Mouse (Mus musculus) liver, embryonic 15.5 days (tissue): ENCODE measurements around the gene Plcl2. TPM values are rescaled to one million over a fixed set of nuclear protein-coding genes. Genes with fewer than 3 reads are reported as not detected.

Source experiments
- ATAC-seq: fragments of 200-750 bp; cut with Nextera tagmentation; 2 replicates; pipeline ENCODE4 v1.8.0; 2017; ENCODE audit warnings: moderate number of reproducible peaks, mild to moderate bottlenecking, moderate library complexity; ENCODE audit not compliant: insufficient read depth
- H3K27ac ChIP-seq: fragments of 300-500 bp; sonication (generic); replicated peaks from 2 replicates; pipeline ENCODE4 v1.5.1; 2015; ENCODE audit warnings: mild to moderate bottlenecking, inconsistent platforms
- H3K27me3 ChIP-seq: fragments of 300-500 bp; sonication (generic); 2 replicates; pipeline ENCODE4 v1.6.1; 2015; ENCODE audit warnings: mild to moderate bottlenecking, inconsistent platforms
- H3K36me3 ChIP-seq: fragments of 300-500 bp; sonication (generic); replicated peaks from 2 replicates; pipeline ENCODE4 v1.6.1; 2015; ENCODE audit warnings: moderate library complexity, mild to moderate bottlenecking, inconsistent platforms
- H3K4me1 ChIP-seq: fragments of 300-500 bp; sonication (generic); replicated peaks from 2 replicates; pipeline ENCODE4 v1.6.1; 2015; ENCODE audit warnings: inconsistent platforms
- H3K4me2 ChIP-seq: fragments of 300-500 bp; sonication (generic); 2 replicates; pipeline ENCODE4 v1.6.1; 2015; ENCODE audit warnings: moderate library complexity, mild to moderate bottlenecking, inconsistent platforms
- H3K4me3 ChIP-seq: fragments of 300-500 bp; sonication (generic); replicated peaks from 2 replicates; pipeline ENCODE4 v1.5.1; 2015; ENCODE audit warnings: mild to moderate bottlenecking, inconsistent platforms
- H3K9ac ChIP-seq: fragments of 300-500 bp; sonication (generic); 2 replicates; pipeline ENCODE4 v1.6.1; 2015; ENCODE audit warnings: moderate library complexity, mild to moderate bottlenecking, inconsistent platforms
- H3K9me3 ChIP-seq: fragments of 300-500 bp; sonication (generic); replicated peaks from 2 replicates; pipeline ENCODE4 v1.6.1; 2016; ENCODE audit warnings: inconsistent platforms
- WGBS: fragments of 180-500 bp; shearing (Covaris S2); methylation state at CpG from one replicate; pipeline ENCODE4 v1.1.7; 2015; ENCODE audit warnings: mixed read lengths; ENCODE audit not compliant: insufficient replicate concordance; 5-methylcytosine and 5-hydroxymethylcytosine counted together
- polyA plus RNA-seq: library from polyadenylated mRNA; unstranded; fragments of >200 nt; fragmentation: Nextera tagmentation; extraction: Ambion mirVana; gene quantifications from 2 replicates; pipeline ENCODE4 v1.2.1, GENCODE M21; 2015

Plcl2 gene
- polyA plus RNA-seq, 1 experiment from 2014 or later: 1.6 TPM

DNA sequence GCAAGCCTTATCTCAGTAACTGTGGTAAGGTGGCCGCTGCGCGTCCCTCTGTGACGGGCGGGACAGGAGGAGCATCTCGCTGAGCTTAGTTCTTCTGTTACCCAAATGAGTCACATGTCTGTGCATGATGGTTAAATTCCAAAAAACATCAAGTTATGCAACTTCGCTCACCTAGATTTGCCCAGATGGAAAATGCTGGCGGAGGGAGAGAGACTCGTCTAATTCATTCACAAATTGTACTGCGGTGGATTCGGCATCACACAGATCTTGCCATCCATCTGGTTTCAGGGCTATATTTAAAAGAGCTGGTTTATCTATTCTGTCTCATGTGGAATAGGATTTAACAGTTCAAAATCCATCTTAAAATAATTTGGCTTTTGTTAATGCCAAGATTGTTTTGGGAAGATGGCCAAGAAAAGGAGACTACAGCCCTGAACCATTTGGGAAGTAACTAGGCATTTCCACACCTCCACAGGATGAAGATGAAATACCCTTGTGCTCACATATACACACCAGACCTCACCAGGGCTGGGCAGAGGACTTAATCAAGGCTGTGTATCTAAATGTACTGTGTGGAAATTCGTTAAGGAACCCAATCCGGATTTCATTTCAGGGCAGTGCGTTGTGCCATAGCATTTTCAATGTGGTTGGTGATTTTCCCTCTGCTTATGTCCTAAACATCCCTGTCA lies 141.5 kb downstream of the Plcl2 start:
- WGBS: 83% methylated on average over 14 of the region's 14 CpGs
- Histone ChIP-seq H3K9me3 (0 out of 2 replicates have a peak, but pooled peaks cover 4% of the 10 kb centered on the region), H3K4me1 (no peaks in the 10 kb centered on the region), H3K4me2 (no peak overlapping the region), H3K9ac (no peak overlapping the region), H3K36me3 (0 out of 2 replicates have a peak, but pooled peaks cover 2% of the 10 kb centered on the region), H3K27ac (no peak overlapping the region), H3K27me3 (no peaks in the 10 kb centered on the region), H3K4me3 (no peak overlapping the region)
- ATAC-seq: no peak

- Histone ChIP-seq H3K9ac (no peak overlapping the region), H3K4me3 (no peak overlapping the region), H3K27me3 (no peaks in the 10 kb centered on the region), H3K9me3 (no peaks in the 10 kb centered on the region), H3K27ac (no peak overlapping the region), H3K4me1 (no peaks in the 10 kb centered on the region), H3K4me2 (no peak overlapping the region), H3K36me3 (no peaks in the 10 kb centered on the region)
- 57% methylated on average over 5 of the region's 5 CpGs for WGBS
- ATAC-seq: no peak
These were observed 145.7 kb downstream of the Plcl2 start for GRCm38 (mm10) chr17:50654741-50655415.

GRCm38 (mm10) chr17:50655416-50655776 lies 146.2 kb downstream of the Plcl2 start:
- Histone ChIP-seq H3K9ac (no peak overlapping the region), H3K9me3 (no peaks in the 10 kb centered on the region), H3K4me3 (no peak overlapping the region), H3K36me3 (no peaks in the 10 kb centered on the region), H3K4me2 (no peak overlapping the region), H3K4me1 (no peaks in the 10 kb centered on the region), H3K27me3 (no peaks in the 10 kb centered on the region), H3K27ac (no peak overlapping the region)
- 17% methylated on average over 4 of the region's 4 CpGs for WGBS
- ATAC-seq: no peak

DNA sequence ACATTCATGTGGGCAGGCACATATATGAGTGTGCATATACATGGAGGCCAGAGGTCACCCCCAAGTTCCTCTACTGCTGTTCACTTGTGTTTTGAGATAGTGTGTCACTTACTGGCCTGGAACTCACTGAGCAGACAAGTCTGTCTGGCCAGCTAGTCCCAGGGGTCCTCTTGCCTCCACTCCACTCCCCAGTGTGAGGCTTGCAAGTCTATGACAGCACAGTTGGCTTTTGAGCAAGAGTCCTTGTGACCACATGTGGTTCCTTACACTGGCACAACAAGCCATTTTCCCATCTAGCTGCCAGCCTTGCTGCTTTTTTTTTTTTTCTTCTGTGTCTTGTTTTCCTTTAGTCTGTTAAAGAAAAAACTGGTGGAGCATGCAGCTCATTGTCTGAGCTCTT lies 148.1 kb downstream of the Plcl2 start:
- H3K4me1 ChIP-seq: no peaks in the 10 kb centered on the region
- no peaks in the 10 kb centered on the region for H3K36me3 ChIP-seq
- H3K4me3 ChIP-seq: no peak overlapping the region
- H3K27ac ChIP-seq: no peak overlapping the region
- H3K27me3 ChIP-seq: no peaks in the 10 kb centered on the region
- H3K9me3 ChIP-seq: no peaks in the 10 kb centered on the region
- no peak overlapping the region for H3K9ac ChIP-seq
- no peak overlapping the region for H3K4me2 ChIP-seq
- ATAC-seq: no peak

DNA sequence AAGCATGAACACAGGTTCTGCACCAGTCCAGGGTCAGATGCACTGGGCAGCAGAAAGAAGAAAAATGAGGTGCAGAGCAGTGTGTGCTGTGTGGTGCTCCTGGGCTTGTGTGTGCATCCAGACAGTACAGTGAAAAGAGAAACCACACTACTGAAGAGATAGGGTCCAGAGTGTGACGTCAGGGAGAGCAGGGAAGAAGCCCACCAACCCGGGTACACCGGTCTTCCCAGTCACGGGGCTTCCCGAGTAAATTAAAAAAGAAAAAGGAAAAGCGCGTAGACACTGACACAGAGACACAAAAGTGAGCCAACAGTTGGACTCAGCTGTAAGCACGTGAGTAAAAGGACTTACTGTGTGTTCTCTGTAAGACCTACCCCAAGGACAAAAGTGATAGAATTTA lies 149.7 kb downstream of the Plcl2 start:
- H3K4me3 ChIP-seq: no peak overlapping the region
- no peaks in the 10 kb centered on the region for H3K36me3 ChIP-seq
- no peaks in the 10 kb centered on the region for H3K9me3 ChIP-seq
- H3K4me2 ChIP-seq: no peak overlapping the region
- H3K27me3 ChIP-seq: no peaks in the 10 kb centered on the region
- H3K9ac ChIP-seq: no peak overlapping the region
- 89% methylated on average over 8 of the region's 8 CpGs for WGBS
- H3K4me1 ChIP-seq: no peaks in the 10 kb centered on the region
- no peak overlapping the region for H3K27ac ChIP-seq
- ATAC-seq: no peak

DNA sequence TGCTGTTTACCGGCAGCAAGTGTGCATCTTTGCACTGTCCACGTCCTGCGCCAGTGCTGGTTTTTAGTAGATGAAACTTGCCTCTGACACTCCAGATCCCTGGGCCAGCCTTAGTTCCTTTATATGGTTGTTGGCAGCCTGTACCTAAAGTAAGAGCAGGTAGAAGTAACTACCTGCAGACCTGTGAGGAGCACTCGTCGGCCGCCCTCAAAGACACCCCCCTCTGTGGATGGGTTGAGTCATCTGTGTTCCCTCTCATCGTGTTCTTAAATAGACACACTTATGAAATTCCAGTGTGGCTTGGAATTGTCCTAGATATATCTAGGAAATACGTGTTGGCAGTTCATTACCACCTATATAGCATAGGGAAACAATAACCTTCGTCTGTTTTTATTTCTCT lies 158.4 kb downstream of the Plcl2 start:
- no peak for ATAC-seq
- H3K36me3 ChIP-seq: no peaks in the 10 kb centered on the region
- H3K27ac ChIP-seq: no peak overlapping the region
- H3K9me3 ChIP-seq: no peaks in the 10 kb centered on the region
- no peaks in the 10 kb centered on the region for H3K27me3 ChIP-seq
- H3K4me1 ChIP-seq: no peaks in the 10 kb centered on the region
- no peak overlapping the region for H3K4me2 ChIP-seq
- 77% methylated on average over 9 of the region's 9 CpGs for WGBS
- H3K4me3 ChIP-seq: no peak overlapping the region
- H3K9ac ChIP-seq: no peak overlapping the region

DNA sequence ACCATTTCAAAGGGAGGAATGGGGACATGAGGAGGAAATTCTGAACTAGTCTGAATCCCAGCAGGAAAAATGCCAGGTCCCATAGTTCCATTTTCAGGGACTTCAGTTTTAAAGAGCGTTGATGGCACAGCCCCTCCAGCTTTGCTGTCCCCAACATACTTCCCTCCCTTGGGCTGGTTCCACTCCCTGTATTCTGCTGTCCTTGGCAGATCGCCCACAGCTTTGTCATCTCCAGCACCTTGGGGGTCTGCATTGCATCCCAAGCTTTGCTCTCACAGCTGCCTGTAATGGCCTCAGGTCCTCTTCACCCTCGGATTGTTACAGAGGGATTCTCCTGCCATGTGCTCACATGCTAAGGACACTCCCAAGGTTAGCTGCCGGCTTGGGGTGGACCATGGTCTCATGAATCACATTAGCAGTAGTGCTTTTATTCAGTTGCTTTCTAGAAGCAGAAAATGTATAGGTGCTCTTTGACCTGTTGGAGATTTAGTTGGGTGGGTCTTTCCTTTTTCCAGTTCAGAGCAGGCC lies 159.5 kb downstream of the Plcl2 start:
- no peak for ATAC-seq
- 73% methylated on average over 4 of the region's 4 CpGs for WGBS

DNA sequence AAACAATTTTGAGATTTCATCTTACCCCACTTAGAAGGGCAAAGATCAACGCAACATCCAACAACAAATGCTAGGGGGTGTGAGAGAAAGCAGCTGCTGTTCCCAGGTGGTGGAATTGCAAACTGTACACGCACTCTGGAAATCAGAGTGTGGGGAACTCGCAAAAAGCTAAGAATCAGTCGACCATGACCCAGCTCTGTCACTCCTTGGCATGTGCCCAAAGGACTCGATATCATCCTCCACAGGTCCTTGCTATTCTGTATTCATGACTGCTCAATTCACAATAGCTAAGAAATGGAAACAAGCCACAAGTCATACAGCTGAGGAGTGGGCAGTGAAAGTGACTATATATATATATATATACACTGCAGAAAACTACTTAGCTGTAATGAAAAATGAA lies 162.2 kb downstream of the Plcl2 start:
- Histone ChIP-seq H3K9ac (no peak overlapping the region), H3K36me3 (no peaks in the 10 kb centered on the region), H3K9me3 (no peaks in the 10 kb centered on the region), H3K27ac (no peak overlapping the region), H3K4me2 (no peak overlapping the region), H3K4me1 (no peaks in the 10 kb centered on the region), H3K4me3 (no peak overlapping the region), H3K27me3 (no peaks in the 10 kb centered on the region)
- ATAC-seq: no peak
- WGBS: 70% methylated on average over 5 of the region's 5 CpGs

More for the DNA sequence above, 159.5 kb downstream of the Plcl2 start:
- Histone ChIP-seq H3K9ac (no peak overlapping the region), H3K27ac (no peak overlapping the region), H3K4me2 (no peak overlapping the region), H3K4me3 (no peak overlapping the region), H3K36me3 (no peaks in the 10 kb centered on the region), H3K9me3 (no peaks in the 10 kb centered on the region), H3K4me1 (no peaks in the 10 kb centered on the region), H3K27me3 (no peaks in the 10 kb centered on the region)

GRCm38 (mm10) chr17:50674580-50674979 lies 165.4 kb downstream of the Plcl2 start:
- no peak overlapping the region for H3K9ac ChIP-seq
- no peak overlapping the region for H3K4me2 ChIP-seq
- H3K27me3 ChIP-seq: no peaks in the 10 kb centered on the region
- no peaks in the 10 kb centered on the region for H3K36me3 ChIP-seq
- 52% methylated on average over 7 of the region's 7 CpGs for WGBS
- no peak overlapping the region for H3K4me3 ChIP-seq
- no peak for ATAC-seq
- no peak overlapping the region; the same call in 1 of the 2 replicates for H3K27ac ChIP-seq
- H3K4me1 ChIP-seq: 0 out of 2 replicates have a peak, but pooled peaks cover 6% of the 10 kb centered on the region
- H3K9me3 ChIP-seq: no peaks in the 10 kb centered on the region

GRCm38 (mm10) chr17:50675231-50675630 lies 166.0 kb downstream of the Plcl2 start:
- Histone ChIP-seq H3K4me2 (no peak overlapping the region), H3K9me3 (no peaks in the 10 kb centered on the region), H3K27me3 (no peaks in the 10 kb centered on the region), H3K4me1 (0 out of 2 replicates have a peak, but pooled peaks cover 6% of the 10 kb centered on the region), H3K27ac (no peak overlapping the region; the same call in 1 of the 2 replicates), H3K36me3 (no peaks in the 10 kb centered on the region), H3K9ac (no peak overlapping the region), H3K4me3 (no peak overlapping the region)
- 67% methylated on average over 11 of the region's 11 CpGs for WGBS
- no peak for ATAC-seq

DNA sequence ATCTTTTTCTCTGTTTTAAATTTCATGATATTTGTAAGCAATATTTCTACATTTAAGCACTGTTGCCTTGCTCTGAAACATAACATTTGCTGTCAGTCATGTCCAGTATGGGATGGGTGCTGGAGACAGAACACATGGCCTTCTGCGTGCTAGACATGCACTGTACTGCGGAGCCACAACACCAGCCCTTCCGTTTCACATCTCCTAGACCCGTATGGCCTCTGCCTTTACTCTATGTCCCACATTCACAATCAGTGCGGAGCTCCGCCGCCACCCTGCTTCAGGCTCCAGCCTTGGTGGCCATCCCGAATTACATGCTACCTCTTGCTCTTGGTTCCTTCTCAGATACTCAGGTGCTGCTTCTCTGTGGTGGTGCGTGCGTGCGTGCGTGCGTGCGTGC lies 168.1 kb downstream of the Plcl2 start:
- ATAC-seq: no peak
- Histone ChIP-seq H3K4me2 (no peak overlapping the region), H3K27ac (no peak overlapping the region), H3K36me3 (no peaks in the 10 kb centered on the region), H3K9ac (no peak overlapping the region), H3K4me3 (no peak overlapping the region), H3K4me1 (0 out of 2 replicates have a peak, but pooled peaks cover 6% of the 10 kb centered on the region), H3K27me3 (no peaks in the 10 kb centered on the region), H3K9me3 (no peaks in the 10 kb centered on the region)
- WGBS: 84% methylated on average over 14 of the region's 14 CpGs
